Mouse (Mus musculus) ovary, postnatal 14 days (tissue): ENCODE results near the gene 1110008L16Rik.
"Not testable (repeated sequence)": the region's sequence is repeated elsewhere in the genome, so short reads cannot be mapped to it uniquely, and the experiment has no call there.

Experiments used
- DNase-seq: peaks from one replicate; pipeline ENCODE4 v3.0.0; 2022; ENCODE audit warnings: low spot score

The 1110008L16Rik gene

DNA sequence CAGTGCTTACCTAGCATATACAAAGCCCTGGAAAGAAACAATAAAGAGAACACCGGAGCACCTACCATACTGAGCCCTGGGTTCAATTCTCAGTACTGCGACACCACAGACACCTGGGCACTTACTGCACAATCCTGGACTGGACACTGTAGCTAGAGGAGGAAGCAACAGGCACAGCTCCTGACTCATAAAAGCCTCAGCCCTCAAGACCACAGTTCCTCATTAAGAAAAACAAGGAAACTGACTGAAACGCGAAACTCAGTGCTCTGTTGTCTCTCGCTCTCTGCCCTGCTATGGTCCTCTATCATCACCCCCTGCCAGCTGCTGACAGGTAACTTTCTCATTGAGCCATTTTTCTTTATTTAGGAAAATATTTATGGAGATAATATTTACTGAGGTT lies at the start of gene 1110008L16Rik:
Gene 1110008L16Rik, plus strand, starts transcription at position 242 of the 400 bp plus-strand sequence.
- DNase-seq = no peak

DNA sequence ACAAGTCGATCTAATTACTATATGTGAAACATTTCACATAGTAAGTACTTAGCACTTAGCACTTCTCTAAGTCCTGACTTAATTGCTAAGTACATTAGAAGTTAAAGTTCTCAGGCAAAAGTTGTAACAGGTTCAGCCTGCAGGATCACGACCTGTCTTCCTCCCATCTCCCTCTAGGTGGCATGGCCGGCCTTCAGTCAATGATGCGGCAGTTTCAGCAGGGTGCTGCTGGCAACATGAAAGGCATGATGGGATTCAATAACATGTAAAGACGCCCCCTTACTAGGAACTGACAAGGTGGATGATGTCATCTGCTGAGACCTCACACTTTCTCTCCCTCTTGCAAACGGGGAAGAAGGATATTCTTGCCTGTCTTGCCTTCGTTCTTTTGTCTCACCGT lies 37.4 kb upstream of the 1110008L16Rik start:
- DNase-seq = not testable (repeated sequence)

DNA sequence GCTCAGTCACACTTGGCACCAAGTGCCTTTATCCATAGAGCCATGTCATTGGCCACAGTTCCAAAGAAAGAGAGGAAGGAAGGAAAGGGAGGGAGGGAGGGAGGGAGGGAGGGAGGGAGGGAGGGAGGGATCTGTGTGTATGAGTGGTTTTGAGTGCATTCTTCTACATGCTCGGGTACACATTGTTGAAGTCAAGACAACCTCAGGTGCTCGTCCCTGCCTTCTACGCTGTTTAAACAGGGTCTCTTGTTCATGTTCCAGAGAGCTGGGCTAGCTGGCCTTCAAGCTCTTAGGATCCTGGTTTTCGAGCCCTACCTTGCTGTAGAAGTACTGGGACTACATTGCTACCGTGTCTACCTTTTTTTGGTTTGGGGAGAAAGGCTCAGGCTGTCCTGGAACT lies 36.0 kb upstream of the 1110008L16Rik start:
- not testable (repeated sequence) for DNase-seq

DNA sequence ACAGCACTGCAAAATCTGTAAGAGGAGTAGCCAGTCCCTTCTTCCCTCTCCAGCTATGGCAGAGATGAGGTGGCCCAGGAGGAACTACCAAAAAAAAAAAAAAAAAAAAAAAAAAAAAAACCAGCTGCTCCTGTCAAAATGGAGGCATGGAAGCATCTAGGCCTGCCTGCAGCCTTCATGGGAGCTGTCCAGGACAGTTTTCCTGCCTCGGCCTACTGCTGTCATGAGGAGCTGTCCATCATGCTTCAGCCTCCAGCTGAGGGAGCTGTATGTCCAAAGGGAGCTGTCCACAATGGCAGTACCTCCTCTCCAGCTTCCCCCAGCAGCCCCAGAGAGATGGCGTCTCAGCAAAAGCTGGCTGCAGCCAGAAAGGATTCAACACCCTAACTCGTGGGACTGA lies 27.1 kb upstream of the 1110008L16Rik start:
- DNase-seq = no peak

DNA sequence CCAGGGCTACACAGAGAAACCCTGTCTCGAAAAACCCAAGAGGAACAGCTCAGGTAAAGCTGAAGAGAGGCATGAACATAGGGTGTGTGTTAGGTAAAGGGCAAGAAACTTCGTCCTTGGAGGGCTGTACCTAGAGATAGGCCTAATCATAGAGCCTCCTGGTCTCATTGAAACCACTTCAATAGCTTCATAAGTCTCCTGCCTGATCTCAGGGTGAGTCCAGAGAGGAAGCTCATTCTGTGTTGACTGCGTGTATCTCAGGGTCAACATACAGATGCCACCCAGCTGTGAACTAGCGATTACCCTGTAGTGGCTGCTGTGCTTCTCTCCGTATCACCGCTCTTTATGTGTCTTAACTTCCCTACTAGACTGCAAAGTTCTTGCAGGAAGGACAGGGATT lies 21.8 kb upstream of the 1110008L16Rik start:
- not testable (repeated sequence) for DNase-seq

DNA sequence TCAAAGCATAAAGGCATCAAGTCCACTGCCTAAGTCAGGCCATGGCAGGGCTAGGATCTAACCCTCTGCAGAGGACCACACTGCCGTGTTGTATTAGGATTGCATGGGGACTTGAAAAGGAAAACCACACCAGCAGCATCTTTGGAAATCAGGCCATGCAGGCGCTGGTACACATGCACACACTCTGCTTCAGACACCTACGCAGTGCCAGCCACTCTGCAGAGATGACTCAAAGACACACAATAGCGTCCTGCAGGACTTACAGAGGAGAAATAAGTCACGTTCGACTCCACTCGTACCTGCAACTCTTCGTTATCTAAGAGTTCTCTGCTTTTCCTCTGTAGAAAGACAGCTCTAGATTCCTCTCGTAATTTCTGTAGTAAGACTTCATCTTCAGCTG lies 1.3 kb upstream of the 1110008L16Rik start:
- DNase-seq = no peak

DNA sequence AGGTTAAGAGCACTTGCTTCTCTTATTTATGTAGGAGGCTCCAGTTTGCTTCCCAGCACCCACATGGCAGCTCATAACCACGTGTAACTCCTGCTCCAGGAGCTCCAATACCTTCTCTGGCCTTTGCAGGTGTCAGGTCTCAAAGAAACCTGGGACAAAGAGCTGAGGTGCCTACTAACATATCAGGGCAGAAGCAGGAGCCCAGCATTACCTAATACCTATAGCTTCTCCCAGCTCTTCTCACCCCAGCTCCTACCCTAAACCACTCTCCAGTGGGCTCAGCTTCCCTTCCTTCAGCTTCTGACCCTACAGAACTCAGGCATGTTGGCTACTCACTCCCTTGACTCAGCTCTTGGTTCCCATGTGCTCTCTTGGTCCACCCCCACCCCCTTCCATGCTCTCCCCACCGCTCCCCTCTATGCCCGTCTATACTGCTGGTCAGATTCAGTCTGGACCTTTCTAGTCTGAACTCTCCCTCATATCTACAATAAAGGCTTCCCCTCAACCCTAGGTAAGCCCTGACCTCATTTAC lies 1.5 kb downstream of the 1110008L16Rik start:
- DNase-seq = no peak

DNA sequence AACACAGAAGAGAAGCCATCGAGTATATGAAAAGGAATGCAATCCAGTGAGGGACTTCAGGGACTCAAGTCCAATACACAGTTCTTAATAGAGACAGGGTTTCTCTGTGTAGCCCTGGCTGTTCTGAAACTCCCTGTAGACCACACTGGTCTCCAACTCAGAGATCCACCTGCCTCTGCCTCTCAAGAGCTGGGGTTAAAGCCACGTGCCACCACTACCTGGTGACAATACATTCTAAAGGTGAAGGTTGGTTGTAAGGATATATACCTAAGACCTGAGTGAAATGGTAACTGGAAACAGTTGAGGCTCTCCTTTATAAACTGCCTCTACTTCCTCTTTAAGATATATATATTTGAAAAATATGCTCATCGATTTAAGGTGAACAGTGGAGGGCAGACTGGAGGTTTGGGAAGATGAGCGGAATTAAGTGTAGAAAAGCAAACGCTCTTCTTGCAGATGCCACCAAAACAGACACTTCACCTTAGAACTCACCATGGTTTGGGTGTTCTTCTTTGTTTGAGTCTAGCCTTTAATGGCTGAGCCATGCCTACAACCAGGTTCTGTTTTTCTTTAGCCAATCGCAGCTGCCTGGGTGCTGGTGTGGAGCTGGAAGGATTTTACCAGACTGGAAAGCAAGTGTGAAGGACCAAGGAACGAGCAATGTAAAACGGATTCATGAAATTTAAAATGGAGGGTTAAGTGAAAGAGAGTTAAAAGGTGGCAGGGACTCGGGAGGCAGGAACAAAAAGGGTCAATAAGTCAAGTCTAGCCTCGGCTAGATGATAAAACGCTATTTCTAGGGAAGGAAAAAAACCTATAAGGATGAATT lies 2.3 kb downstream of the 1110008L16Rik start:
- DNase-seq = no peak

DNA sequence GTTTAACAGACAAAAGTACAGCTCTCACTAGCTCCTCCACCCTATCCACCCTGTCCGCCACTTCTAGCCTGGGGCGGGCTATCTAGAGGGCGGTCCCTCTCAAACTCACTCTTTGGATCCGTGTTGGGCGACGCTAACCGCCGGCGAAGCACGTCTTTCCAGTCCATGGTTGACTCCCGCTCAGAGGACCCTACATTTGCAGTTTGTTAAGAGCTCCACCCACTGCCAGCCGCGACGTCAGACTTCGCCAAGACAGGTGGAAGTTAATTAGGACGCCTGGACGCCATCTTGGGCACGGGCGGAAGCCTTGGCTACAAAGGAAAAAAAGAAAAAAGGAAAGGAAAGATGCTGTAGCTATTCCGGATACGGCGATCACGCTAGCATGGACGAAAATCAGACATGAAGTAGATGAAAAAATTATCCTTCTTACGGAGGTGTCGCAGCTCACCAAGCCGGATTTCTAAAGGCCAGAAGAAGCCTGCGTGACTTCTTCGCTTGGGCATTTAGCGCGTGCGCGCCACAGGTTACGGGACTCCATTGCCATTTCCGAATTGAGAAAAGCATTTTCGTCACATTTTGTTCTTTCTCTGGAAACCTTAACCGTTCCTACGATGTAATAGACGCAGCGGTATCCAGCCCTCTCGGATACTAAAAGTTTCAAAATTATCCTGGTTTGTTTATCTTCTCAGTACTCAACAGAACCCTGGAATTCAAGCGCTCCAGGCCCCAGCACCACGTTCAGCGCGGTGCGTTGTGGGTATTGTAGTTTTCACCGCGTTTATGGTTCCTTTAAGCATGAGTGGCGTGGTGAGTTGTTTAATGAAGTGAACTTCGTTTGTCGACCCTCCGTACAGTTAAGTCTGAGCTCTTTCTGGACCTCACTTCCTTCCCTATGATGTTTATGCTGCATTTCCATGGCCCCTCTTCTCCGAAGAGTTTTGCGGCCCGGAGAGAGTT lies 3.4 kb downstream of the 1110008L16Rik start, which contains the start of gene Ppp2r3c:
Gene Ppp2r3c, minus strand, starts transcription at position 514 of the 957 bp plus-strand sequence.
- DNase-seq = peak; percentile 74

DNA sequence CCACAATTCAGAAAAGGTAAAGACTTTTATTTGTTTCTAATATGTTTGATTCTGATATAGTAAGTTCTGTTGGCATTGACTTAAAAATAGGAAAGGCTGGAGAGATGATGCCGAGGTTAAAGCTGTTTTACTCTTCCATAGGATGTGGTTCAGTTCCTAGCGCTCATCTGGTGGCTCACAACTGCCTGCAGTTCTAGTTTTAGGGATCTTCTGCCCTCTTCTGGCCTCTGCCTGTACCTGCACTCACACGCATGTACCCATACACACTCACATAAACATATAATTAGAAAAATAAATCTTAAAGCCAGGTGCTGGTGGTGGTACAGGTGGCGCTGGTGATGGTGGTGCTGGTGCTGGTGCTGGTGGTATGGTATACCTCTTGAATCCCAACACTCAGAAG lies 7.0 kb downstream of the 1110008L16Rik start:
- DNase-seq = no peak

DNA sequence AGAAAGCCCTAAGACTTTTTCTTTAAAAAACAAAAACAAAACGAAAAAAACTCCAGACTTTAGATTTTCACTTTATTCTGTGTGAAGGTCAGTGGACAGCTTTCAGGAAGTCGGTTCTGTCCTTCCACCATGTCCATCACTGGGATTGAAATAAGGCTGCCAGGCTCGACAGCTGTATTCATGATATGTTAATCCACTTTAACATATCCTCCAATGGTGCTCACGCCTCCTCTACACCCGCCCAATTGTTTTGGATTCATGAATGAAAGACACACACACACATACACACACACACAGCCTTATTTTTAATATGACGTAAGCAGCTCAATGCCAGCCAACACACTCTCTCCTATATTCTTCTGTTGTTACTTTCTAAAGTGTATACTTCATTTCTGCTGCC lies 8.2 kb downstream of the 1110008L16Rik start:
- DNase-seq = no peak

DNA sequence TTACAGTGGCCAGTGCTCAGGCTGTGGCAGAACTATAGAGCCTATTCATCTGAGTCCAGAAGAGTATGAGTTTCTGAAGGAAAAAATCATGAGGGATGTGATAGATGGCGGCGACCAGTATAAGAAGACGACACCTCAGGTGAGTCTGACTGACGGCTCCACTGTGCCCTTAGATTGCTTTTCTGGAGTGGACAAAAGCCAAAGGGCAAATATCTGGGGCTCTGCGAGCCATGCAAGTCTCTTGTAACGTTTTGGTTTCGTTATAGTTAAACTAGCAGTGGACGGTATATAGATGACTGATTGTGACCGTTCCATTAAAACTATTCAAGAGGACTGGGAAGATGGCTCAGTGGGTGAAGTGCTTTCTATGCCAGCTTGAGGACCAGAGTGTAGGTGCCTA lies 9.4 kb downstream of the 1110008L16Rik start:
- DNase-seq = no peak

DNA sequence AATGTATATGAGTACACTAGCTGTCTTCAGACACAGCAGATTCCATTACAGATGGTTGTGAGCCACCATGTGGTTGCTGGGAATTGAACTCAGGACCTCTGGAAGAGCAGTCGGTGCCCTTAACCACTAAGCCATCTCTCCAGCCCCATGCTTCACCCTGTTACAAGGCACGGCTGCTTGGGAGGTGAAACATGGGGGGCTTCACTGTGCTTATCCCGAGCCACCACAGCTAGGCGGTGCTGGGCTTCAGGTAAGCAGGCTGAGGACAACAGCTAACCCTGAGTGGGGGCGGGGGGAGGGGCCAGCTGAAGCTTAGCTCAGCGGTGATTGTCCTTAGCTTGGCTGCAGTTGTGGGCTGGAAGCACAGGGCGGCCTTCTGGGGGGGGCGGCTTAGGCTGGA lies 10.1 kb downstream of the 1110008L16Rik start:
- no peak for DNase-seq

DNA sequence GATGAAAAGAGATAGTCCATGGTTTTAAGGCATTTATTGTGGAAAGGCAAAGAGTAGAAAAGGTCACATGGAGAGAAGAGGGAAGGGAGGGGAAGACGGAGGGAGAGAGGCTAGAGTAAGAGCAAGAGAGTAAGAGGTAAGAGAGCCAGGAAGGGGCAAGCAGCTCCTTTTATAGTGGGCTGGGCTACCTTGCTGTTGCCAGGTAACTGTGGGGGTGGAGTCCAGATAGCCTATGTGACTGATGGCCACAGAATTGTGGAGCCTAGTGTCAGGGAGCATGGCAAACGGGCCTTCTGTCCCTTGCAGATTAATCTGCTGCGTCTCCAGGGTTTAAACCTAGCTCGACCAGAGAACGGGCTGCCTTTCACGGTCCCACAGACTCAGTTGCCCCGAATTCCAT lies 12.5 kb downstream of the 1110008L16Rik start:
- DNase-seq = no peak

DNA sequence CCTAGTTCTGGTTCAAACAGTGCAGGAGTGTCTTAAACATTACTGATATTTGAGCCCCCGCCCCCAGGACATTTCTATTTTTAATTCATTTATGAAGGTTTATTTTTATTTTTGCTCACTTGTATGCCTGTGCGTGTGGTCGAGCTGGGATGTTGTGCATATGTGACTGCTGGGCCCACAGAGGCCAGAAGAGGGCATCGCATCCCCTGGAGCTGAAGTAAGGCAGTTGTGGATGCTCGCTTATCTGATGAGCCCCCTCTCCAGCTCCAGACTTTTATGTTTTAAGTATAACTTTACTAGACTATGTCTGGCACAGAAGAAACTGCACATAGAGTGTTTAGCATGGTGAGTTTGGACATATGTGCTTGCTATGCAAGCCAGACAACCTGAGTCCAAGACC lies 14.5 kb downstream of the 1110008L16Rik start:
- no peak for DNase-seq

DNA sequence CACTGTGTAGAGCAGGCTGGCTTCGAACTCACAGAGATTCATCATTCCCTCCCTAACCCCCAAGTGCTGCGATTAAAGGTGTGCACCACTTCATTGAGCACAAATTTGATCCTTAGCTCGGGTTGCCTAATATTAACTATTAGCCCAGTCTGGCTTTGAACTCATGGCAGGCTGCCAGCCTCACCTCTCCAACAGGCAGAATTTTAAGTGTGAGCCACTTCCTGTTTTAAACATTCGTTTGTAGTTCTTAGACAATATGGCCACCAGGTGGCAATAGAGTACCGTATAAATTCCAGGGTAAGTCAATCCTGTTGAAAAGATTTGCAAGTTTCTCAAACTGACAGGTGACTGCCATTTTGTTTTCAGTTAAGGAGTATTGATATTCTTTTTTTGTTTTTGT lies 15.8 kb downstream of the 1110008L16Rik start:
- peak; percentile 80 for DNase-seq

DNA sequence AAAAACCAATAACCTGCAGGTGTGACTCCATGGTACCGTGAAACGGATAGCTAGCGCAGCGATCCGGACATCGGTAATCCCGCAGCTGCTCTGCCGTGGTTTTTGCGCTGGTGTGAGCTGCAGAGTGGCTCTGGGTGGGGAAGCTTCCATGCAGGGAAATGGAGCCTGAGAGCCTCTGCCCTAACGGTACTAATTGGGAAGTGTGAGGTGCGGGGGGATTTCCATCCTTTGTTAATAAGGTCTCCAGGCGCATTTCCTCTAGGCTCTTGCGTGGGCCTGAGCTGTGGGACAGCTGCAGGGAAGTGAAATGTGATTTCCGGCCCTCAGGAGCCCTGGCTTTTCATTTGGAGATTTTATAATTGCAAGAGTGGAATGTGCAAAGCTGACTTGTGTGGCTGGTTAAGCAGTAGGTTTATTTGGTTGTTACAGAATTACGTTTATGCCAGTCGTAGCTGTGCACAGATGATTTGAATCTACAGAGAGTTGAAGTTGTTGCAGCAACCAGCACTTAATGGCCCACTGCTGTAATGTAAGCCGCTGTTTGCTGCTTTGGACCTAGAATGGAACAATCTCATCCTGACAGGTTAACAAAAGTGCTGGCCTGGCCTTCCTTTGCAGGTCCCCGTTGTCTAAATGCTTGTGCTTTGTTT lies 22.4 kb downstream of the 1110008L16Rik start:
- DNase-seq = no peak

DNA sequence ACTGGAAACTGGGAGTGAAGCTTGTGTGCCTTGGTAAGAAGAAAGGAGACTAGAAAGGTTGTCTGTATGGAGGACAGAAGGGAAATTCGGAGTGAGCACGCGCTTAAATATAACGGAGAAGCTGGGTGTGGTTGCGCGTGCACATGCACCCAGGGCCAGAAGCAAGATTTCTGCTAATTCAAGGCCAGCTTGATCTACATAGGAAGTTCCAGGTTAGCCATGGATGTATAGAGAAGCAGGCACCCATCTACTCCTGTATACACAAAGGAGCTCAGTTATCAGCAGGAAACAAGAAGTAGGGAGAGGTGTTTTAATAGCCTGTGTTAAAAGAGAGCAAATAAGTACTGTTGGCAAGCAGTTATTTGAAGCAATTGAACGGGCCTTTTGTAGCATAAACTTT lies 26.3 kb downstream of the 1110008L16Rik start:
- DNase-seq = no peak

DNA sequence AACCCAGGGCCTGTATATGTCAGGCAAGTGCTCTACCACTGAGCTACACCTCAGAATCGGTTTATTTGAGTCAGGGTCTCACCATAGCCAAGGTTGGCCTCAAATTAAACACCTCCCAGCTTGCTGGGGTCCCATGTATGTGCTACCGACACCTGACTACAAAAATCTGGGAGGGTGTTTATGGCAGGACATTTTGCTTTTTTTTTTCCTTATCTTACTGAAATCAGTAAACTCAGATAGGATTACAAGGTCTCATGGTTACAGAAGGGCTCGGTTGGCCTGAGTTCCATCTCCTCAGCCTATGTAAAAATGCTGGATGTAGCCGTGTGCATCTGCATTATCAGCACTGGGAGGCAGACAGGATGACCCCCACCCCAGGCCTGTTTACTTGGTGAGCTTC lies 29.4 kb downstream of the 1110008L16Rik start:
- DNase-seq = no peak

DNA sequence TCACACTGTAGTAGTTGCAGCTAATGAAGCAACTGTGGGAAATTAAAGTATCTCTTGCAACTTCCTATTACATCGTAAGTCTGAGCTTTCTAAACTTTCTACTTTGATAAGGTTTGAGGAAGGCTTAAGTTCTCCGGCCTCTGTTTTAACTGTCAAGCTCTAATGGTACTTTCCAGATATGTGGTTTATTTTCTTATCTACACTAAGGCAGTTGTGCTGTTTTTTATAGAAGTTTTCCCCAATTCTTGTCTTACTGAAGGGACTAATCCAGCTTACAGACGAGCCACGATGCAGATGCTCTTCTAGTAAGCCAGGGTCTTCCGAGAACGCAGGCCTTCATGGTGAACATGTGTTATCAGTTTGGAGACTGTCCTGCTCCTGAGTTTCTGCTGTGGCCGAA lies 30.0 kb downstream of the 1110008L16Rik start:
- DNase-seq = no peak

DNA sequence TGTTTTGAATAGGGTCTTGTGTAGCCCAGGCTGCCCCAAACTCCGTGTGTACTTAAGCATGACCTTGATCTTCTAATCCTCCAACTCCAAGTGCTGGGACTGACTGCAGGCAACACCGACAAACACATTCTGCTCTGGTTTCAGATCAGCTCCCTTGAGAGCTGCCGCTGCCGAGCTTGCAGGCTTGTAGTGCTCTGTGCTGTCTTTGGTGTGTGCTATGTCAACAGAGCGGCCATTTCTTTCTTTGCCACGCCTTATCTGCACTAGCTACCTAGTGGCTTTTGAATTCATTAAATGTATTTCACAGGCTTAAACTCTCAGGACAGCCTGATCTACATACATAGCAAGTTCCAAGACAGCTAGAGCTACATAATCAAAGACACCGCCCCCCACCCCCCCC lies 34.3 kb downstream of the 1110008L16Rik start:
- no peak for DNase-seq

DNA sequence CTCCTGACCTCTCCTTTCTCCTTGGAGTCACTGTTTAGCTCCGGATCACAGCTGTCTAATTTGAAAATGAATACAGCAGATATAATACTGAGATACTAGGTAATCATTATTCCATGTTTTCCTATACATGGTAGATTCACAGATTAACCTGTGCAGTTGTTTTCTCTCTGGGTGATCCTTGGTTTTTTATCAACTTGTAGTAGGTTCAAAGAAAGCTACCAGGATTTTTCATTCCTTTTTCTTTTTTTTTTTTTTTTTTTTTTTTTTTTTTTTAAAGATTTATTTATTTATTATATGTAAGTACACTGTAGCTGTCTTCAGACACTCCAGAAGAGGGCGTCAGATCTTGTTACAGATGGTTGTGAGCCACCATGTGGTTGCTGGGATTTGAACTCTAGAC lies 39.1 kb downstream of the 1110008L16Rik start:
- not testable (repeated sequence) for DNase-seq
